Mouse (Mus musculus) megakaryocyte, embryonic 14.5 days (primary cell): ENCODE results near the gene Vps35l.

Source experiments
- FLI1 ChIP-seq: IDR thresholded peaks from 2 replicates; pipeline ENCODE4 v1.6.1; 2012; ENCODE audit warnings: low read length, inconsistent platforms, mixed read lengths
- GATA1 ChIP-seq: IDR thresholded peaks from 3 replicates; pipeline ENCODE4 v1.6.1; 2012; ENCODE audit warnings: mixed read lengths, low read length, inconsistent platforms, borderline replicate concordance

DNA sequence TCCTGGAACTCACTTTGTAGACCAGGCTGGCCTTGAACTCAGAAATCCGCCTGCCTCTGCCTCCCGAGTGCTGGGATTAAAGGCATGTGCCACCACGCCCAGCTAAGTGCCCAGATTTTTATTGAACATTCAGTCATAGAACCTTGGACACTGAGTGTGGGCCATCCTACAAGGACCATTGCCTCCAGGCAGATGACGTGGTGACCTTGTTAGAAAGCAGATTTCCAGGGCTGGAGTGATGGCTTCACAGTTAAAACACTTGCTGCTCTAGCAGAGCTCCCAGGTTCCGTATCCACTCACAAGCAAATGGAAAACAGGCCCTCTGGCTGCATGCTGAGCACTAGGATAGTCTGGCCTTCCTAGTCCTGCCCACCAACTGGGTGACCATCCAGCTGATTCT lies 4.7 kb downstream of the Vps35l start:
- TF ChIP-seq FLI1 (no peak), GATA1 (no peak)
